Mouse (Mus musculus): ENCODE results near the gene Ikbkg.

DNA sequence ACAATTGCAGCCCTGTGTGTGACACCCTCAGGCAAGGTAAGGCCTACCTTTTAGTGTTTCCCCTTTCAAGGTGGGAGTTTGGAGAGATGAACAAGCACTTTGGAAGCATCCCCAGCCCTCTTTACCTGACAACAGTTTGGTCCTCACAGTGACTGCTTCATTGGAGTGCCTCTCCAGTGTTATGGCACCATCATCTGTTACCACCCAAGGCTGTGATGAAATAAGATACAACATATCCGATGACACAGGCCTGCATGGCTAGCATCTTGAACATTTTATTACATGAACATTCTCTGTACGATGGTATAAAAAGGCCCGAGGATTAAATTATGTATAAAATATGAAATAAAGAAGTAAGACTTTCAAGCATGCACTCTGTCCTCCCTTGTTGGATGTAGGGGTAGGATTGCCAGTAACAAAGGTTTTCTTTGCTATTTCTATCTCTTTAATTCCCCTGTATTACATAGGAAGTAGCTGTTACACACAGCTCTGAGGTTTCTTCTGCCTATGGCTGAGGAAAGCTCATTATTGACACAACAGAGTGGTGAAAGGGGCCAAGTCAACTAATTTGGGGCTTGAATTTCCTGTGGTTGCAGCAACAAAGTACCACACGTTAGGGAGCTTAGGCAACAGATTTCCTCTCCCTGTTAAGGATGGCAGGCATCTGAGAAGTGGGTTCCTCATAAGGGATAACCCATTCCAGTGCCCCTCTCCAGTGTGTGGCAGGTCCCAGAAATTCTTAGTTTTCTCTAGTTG is 58.2 kb downstream of the Ikbkg start:
- TF ChIP-seq POLR2A (IDR thresholded peaks at IDR 0.05; ENCODE audit: insufficient read length, low read depth), result no peak
- no peak for TF ChIP-seq MYOD1 (IDR thresholded peaks at IDR 0.05; ENCODE audit: control insufficient read depth in 1 of 3, insufficient read length in 2 of 3, low read depth in 2 of 3)
- TF ChIP-seq E2F4 (IDR thresholded peaks at IDR 0.05; ENCODE audit: insufficient read depth), result no peak
- no peak for TF ChIP-seq USF1 (IDR thresholded peaks at IDR 0.05; ENCODE audit: low read depth)
- TF ChIP-seq TCF12 (IDR thresholded peaks at IDR 0.05; ENCODE audit: insufficient read depth, poor library complexity, severe bottlenecking), result no peak
- TF ChIP-seq MYOG (IDR thresholded peaks at IDR 0.05; ENCODE audit: control insufficient read depth in 1 of 3, insufficient read depth in 1 of 3, insufficient read length in 2 of 3, low read depth in 2 of 3), result no peak
- no peak for TF ChIP-seq TCF3 (IDR thresholded peaks at IDR 0.05; ENCODE audit: insufficient read length, low read depth)
